Mouse (Mus musculus) lung, postnatal 0 days (tissue): Measurements from ENCODE around the gene Rph3al.

ENCODE experiments used
- CTCF ChIP-seq: IDR thresholded peaks from 2 replicates; pipeline ENCODE4 v1.5.1; 2016; ENCODE audit warnings: antibody characterized with exemption, mild to moderate bottlenecking
- EP300 ChIP-seq: IDR thresholded peaks from 2 replicates; pipeline ENCODE4 v1.6.1; 2016; ENCODE audit warnings: antibody characterized with exemption, mild to moderate bottlenecking, control low read depth

- TF ChIP-seq CTCF (no peak), EP300 (no peak)
Measured at GRCm38 (mm10) chr11:75976748-75977147, 38.5 kb upstream of the Rph3al start.
